Mouse (Mus musculus) heart, postnatal 14 days (tissue): ENCODE data around the gene Fcgrt. TPM values are rescaled to one million over a fixed set of nuclear protein-coding genes. Genes with fewer than 3 reads are reported as not detected.

Source experiments
- DNase-seq, 2 experiments: peaks; one replicate each; pipeline ENCODE4 v3.0.0; 2021 to 2022
- intact Hi-C: fragments of 180-260 bp; cut with DNase I; formaldehyde crosslinking; loops from one replicate; pipeline ENCODE4 v1.15.1; 2025
- total RNA-seq, 2 experiments: library from RNA; stranded (reverse); gene quantifications; 2 replicates each; pipeline ENCODE4 v1.2.3; 2021

Fcgrt gene
- total RNA-seq, 2 experiments from 2014 or later, result 72.0 to 76.7 TPM

DNA sequence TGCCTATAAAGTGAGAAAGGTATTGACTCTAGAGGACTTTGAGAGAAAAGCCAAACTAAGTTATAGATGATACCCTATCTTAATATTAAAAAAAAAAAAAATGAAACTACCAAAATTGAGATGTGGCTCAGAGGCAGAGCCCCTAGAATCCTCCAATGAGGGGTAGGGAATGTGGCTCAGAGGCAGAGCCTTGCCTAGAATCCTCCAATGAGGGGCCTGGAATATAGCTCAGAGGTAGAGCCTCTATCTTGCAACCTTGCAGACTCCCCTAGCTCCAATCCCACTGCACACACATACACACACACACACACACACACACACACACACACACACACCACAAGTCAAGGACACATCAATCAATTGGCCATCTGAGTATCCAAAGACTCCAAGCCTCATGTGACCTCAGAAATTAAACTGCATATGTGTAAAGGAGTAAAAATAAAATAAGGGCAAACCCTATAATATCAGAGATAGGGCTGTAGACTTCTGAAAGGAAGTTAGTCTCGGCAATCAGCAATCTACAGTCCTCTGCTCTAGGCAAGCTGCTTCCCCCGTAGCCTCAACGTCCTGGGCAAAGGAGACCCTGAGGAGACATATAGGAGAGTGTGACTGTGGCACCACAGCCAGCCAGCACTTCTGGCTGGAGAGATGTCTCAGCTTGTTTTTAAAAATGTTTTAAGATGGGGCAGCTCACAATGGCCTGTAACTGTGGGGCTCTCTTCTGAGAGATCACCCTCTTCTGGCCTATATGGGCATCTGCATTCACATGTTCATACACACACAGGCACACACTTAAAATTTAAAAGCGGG is 36.3 kb downstream of the Fcgrt start:
- no peak for DNase-seq
- intact Hi-C loops, result loop anchor here (10.0 kb wide), 1 partner anchor 327 kb away; the partner anchor contains the start of gene Snrnp70

DNA sequence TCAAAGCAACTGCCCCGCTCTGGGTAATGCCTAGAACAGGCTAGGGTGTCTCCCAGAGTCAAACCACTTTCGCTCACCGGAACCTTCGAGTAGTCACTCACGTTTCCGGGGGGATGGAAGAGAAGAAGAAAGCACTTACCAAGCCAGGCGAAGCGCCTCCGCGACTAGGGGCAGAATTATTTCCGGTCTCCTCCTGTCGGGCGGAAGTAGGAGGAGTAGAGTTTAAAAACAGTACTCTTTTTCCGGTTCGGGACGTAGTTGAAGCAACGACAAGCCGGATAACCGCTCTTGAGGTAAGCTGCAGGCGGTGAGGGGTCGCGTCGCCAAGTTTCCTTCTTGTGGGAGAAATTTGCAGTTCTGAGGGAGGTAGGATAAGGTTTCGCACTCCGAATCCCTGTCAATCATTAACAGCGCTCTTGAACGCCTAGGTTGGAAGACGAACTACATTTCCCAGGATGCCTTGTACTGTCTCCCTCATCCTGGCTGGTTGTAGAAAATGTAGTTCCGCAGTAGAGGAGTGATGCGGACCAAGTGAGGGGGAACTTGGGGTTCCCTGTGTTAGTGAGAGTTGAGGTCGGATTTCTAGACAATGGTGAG is 41.3 kb downstream of the Fcgrt start, which contains the start of the genes Nosip and Prrg2:
Gene Nosip, plus strand, starts transcription at position 191 of the 597 bp plus-strand sequence.
Gene Prrg2, minus strand, starts transcription at position 439 of the 597 bp plus-strand sequence.
- intact Hi-C loops, result loop anchor here (10.0 kb wide), 1 partner anchor 332 kb away; the partner anchor contains the start of gene Snrnp70
- DNase-seq, result peak; percentile 92 to 94

DNA sequence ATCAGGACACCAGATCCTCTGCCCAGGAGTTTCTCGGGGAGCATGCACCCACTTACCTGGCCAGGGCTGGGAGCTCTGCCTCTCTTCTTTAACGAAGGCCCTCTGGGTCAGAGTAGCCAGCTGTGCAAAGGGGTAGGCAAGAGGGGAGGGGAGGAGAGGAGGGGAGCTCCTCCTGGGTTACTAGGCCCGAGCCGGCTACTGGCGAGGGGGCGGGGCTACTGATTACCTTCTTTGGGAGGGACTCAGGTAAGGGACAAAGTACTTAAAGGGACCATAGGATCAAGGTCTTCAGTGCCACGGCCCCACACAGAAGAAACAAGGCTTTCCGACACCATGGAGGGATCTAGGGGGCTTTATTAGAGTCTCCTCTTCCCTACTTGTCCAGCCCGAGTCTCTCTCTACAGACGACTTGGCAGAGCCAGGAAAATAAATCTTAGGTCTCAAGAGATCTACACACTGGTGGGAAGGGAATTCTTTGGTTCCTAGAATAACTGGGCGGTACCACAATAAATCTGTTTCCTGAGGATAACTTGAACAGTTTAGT is 42.0 kb downstream of the Fcgrt start:
- DNase-seq, result no peak
- intact Hi-C loops, result loop anchor here (10.0 kb wide), 1 partner anchor 333 kb away; the partner anchor contains the start of gene Snrnp70

DNA sequence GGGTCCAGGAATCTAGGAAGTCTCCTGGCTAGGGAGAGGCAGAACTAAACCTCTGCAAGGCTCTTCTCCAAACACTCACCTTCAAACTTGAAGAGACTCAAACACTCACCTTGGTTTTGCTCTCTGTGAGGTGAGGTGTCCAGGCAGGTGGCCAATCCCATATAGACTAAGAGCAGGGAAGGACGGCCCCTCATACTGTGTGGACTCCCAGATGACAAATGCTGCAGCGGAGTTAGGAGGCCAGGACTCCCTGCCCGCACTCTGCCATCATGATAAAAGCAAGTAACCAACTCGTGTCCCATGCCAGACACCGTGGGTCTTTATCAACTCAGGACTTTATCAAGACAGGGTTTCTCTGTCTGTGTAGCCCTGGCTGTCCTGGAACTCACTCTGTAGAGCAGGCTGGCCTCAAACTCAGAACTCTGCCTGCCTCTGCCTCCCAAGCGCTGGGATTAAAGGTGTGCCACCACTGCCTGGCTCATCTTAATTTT is 43.0 kb downstream of the Fcgrt start:
- intact Hi-C loops, result loop anchor here (10.0 kb wide), 1 partner anchor 334 kb away; the partner anchor contains the start of gene Snrnp70
- no peak for DNase-seq

DNA sequence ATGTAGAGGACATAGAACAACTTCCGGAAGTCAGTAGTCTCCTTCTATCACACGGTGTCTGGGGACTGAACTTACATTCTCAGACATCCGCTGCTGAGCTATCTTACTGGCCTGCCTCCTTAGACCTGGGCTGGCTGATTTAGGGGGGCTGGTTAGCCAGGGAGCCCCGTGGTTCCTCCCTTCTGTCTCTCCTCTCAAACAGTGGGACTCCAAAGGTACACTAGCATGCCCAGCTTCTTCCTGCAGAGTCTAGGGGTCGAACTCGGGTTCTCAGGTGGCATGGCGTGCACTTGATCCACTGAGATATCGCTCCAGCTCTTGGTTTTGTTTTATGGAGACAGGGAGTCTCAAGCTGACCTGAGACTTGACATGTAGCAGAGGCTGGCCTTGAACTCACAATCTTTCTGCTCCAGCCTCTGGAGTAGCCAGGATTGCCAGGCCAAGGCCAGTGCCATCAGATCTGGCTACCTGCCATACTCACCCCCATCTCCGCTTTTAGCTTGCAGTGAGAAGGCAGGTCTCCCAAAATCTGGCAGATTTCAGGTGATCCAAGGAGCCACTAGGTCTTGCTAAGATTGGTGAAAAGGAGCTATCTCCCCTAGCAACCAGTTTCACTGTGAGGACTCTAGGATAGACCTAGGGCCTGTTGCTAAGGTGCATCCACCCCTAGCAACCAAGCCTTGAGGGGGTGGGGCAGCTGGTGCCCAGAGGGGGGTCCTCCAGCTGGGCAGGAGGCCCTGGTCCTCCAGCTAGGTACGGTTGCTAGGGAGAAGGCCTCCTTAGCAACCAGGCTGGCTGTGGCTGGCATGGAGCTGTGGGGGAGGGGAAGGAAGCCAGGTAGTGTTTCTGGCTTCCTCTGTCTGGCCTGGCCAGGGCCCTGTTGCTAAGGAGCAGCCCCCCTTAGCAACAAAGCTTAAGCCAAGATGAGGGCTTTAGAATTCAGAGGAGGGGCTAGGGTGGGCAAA is 44.8 kb downstream of the Fcgrt start:
- intact Hi-C loops, result no loop called here
- no peak for DNase-seq

DNA sequence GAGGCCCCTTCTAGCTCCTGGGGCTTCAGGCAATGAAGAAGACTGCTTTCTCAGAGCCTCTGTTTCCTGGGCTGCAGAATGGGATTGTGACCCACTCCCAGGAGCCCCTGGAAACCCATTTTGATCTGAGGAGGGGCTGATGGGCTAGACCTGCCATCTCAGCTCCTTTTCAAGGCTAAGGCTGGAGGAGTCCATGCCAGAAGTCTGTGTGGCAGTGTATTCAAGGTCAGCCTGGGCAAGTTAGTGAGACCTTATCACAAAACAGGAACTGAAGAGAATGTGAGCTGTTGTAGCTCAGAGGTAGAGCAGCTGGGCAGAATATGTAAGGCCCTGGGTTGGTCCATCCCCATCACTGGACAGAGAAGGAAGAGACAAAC is 46.7 kb downstream of the Fcgrt start:
- intact Hi-C loops, result no loop called here
- DNase-seq, result no peak

DNA sequence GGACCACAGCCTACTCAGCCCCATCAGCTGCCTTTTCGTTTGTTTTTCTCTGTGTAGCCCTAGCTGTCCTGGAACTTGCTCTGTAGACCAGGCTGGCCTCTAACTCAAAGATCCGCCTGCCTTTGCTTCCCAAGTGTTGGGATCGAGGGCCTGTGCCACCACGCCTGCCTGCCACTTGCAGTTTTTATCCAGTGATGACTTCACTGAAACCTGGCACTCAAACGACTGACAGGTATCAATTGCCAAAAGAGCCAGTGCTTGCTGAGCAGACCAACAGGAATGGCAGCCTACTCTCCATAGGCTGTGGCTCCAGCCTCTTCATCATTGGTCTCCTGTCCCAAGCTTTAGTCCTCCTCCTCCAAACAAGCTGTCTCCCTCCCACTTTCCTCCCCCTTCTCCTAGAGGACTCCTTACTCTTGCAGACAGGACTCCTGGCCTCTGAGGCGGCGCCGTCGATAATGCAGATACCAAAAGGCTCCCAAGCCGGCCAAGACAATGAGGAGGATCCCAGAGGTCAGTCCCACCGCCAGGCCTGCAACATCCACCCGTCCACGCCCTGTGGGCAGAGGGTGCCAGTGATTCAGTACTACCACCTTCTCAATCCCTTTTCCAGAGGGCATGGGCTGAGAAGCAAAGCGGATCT is 47.2 kb downstream of the Fcgrt start:
- no peak for DNase-seq
- intact Hi-C loops, result no loop called here

DNA sequence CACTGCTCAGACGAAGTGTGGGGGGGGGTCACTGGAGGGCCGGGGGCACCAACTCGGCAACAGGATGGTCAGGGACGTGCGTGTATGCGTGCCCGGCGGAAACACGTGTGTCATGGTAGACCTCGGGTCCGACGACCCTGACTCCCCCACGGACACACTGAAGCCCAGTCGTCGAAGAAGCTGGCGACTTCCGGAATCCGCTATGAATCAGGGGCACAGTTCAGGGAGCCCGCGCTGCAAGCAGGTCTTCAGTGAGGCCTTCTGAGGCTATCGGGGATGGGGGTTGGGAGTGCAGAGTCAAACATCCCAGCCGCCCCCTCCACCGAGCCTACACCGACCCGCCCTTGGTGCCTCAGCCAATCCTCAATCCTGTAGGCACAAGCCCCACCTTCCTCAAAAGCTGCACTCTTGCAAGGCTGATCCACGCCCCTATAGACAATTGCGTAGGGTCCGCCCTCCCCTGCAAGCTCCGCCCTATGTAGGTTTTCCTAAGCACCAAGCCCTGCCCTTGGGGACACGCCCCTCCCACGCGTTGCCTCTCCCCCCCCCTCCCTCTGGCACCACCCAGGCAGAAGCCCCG is 49.6 kb downstream of the Fcgrt start:
- peak; percentile 89 to 91 for DNase-seq
- intact Hi-C loops, result loop anchor here (2.0 kb wide), 1 partner anchor 35 kb away; no protein-coding TSS in a partner anchor

DNA sequence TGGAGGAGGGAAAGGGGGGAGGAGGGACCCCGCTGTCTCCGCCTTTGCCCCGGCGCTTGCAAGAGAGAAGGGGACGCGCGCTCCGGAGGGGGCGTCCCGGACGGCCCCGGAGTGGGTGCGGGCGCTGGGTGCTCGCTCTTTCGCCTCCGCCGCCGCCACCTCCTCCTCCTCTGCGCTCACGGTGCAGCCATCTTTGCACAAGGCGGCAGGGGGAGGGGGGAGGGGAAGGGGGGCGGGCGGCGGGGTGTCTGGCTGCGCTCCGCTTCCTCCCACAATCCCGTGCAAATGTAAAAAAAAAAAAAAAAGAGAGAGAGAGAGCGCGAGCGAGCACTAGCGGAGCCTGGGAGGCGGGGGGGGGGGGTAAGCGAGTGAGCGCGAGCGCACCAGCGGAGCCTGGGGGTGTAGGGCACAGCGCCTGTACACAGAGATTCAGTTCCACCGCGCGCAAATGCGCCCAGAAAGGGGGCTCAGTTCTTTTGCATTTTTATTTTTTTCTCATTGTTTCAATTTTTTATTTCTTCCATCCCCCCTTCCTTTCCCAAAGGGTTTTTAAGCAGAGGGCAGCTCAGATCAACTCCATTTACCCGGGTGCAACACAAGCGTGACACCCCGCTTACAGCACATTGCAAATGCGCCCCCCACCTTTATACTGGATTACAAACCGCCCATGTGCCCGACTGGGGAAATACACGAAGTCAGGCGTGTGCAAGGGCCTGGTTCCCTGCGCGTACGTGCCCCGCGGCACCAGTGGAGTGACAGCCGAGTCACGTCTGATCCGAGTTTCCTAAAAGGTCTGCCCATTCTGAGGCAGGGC is 50.3 kb downstream of the Fcgrt start:
- DNase-seq, result peak; percentile 76 to 81
- intact Hi-C loops, result loop anchor here (2.0 kb wide), 1 partner anchor 35 kb away; no protein-coding TSS in a partner anchor

DNA sequence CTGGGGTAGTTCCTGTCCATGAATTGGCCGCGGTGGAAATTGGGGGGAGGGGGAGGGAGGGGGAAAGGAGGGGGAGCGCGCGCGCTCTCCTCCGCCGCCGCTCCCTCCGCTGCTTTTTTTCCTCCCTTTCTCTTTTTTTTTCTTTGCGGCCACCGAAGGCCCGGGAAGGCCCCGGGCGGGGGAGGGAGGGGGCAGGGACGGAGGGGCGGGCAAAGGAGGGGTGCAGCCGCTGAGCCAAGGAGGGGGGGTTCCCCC is 50.9 kb downstream of the Fcgrt start, which contains the start of gene Prr12:
Gene Prr12, minus strand, starts transcription at position 20 of the 255 bp plus-strand sequence.
- no peak for DNase-seq
- intact Hi-C loops, result loop anchor here (2.0 kb wide), 1 partner anchor 34 kb away; no protein-coding TSS in a partner anchor

DNA sequence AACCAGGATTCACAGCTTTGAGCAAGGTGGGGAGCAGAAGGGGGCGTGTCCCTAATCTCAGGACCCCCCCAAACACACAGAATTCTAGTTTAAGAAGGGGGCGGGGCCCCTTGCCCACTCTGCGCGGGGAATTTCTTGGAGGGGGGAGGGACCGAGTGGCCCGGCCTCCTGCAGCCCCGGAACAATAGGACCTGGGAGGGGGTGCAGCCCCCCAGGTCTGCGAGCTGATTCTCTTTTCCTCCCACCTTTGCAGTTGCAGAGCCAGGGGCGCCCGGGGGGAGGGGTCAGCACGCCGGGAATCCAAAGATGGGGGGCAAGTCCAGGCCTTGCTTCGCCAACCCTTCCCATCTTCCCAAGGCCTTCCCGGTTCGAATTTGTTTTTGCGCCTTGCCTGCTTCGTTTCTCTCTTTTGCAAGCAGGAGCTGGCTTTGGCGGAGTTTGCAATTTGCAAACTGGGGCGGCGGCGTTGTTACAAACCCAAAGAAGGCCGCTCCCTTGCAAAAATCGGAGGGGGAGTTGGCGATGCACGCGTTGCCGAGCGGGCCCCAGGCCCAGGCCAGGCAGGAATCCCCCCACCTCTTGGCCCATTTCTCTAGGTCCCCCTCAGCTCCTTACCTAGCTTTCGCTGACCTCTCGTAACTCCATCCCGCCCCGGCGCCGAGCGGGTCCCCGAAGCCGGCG is 51.3 kb downstream of the Fcgrt start:
- intact Hi-C loops, result loop anchor here (2.0 kb wide), 1 partner anchor 34 kb away; no protein-coding TSS in a partner anchor
- peak; percentile 48 to 51 for DNase-seq

DNA sequence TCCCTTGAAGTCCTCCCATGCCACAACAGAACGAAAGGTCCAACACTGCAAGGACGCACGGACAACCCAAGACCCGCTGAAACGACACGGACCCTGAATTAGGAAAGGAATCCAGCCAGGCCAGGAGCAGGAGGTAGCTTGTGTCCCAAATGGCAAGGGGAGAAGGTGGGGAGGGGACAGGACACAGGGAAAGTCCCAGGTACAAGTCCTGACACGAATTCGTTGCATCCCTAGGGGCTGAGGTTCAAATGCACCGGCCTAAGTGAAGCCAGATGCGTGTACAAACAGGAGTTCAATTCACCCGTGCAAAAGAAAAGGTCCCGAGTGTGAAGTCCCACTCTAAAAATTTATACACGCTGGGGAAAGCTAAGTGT is 52.1 kb downstream of the Fcgrt start:
- intact Hi-C loops, result no loop called here
- no peak for DNase-seq

DNA sequence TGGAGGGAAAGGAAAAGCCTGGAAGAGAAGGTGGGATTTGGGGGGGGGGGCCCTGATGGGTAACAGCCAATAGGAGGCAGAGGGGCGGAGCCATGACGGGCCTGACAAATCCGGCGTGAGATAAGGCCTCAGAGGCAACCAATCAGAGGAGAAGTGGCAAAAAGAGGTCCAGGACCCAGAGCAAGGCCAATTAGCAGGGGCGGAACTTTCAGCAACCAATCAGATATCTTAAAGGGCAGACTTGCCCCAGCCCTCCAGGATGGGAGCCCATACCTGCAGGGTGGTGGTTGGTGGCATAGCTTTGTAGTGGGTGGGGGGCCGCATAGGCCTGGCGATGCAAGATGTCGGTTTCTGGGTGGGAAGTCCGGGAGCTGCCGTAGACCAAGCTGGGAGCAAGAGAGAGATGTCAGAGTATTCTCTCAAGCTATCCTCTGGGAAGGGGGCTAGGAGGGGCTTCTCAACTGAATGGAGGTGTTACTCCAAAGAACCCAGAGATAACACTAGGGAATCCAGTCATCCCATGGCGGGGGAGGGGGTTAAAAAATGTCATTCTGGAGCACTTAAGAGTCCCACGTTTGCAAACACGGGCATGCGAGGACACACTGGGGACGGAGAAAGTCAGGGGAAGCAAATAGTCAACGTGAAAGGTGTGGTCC is 52.6 kb downstream of the Fcgrt start:
- intact Hi-C loops, result no loop called here
- peak; percentile 70 to 78 for DNase-seq

DNA sequence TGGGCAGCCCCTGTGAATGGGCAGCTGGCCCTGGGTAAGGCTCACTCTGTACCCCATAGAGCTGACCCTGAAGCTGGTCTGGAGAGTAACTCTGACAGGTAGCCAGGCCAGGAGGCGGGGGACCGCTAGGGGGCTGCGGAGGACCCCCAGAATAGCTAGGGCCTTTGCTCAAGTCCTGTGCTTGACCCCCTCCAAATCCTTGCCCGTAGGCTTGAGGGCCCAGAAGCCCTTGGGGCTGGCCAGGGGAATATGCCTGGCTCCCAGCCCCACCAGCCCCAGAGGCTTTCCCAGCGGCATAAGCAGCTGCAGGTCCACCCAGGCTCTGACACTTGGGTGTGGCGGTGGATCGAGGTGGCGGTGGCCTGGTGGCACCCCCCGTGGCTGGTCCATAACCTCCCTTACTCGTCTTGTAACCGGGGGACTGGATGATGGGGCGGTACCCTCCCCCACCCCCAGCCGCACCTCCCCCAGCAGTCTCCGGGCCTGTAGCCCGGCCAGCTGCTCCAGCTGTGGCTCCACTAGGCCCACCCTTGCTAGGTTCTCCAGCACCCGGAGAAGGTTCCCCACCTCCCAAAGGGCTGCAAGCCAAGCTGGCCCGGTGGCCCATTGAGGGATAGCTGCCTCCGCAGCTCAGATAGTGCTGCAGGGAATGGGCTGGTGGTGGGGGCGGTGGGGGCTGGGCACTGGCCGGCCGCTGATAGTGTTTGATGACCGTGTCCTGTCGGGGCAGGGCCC is 54.6 kb downstream of the Fcgrt start:
- DNase-seq, result peak; percentile 62 to 63
- intact Hi-C loops, result no loop called here

DNA sequence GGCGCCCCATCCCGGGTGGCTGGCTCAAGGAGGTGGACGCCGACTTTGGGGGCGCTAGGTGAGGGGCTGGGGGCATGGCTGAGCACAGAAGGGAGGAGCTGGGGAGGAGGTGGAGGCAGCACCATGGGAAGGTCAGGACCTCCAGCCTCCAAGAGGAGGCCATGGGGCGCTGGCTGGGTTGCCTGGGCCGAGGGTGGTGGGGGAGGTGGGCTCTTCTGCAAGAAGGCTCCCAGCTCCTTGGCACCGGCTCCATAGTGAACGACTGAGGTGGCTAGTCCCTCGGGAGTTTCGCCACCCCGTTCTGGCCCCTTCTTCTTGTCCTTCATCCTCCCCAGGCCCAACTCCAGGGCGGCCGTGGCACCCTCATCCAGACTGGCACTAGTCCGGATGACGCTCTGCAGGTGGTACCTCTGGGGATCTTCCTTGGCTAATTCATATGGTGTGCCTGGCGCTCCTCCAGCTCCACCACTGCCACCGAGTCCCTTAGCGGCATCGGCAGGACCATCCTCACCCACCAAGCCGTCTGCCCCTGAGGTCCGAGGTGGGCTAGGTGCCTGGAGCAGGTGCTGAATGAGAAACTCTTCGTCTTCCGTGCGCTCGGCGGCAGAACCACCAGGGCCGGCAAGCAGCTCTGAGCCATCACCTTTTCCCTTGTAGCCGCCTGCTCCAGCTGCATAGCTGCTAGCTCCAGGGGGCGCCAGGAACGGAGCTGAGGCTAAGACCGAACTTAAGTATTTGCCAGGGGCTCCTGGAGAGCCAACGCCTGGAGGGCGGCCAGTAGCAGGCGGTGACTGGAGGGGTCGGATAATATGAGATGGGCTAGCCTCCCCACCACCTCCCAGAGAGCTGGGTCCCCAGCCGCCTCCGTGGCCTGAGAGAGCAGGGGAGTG is 55.4 kb downstream of the Fcgrt start:
- intact Hi-C loops, result no loop called here
- no peak for DNase-seq
